12 mouse cellular contexts compared by ENCODE assay signal in the genomic region with DNA sequence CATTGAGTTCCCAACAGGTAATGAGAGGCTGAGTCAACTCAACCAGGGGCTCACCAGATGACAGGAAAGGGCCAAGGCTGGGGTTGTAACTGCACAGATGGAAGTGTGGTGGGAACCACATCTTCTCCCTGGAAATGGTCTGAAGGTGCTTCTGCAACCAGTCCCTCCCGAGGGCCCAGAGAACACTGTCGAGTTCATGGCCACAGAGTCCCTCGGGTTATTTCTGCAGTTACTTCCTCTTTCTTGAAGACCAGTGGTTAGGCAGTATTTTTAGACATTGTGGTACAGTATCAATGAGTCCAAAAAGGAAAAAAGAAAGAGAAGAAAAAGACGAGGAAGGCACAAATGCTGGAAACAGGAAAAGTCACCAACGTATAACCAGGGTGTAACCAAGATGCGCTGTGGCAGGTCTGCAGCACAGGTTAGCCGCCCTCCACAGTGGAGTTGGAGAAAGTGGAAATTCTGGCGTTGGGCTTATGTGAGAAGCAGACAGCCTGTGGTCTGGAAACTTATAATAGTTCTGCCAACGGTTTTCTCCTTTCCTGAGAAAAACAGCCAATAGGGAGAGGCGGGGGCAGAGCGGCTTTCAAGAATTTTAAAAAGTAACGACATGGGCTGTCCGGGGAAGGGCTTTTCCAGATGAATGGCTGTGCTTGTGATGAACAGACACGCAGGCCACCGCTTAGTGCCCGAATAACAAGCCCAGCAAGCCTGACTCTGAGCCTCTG.
DNase-seq lines count a peak whose midpoint lies in the region; ATAC-seq lines count a peak whose summit lies in the region.
"Had no signal": no experiment of that assay in that cellular context is flagged by ENCODE, and none has a peak within 500 bp of the region (broad histone marks: within the 10 kb centered on the region; RNA-seq: fewer than 3 reads in every experiment).

No protein-coding gene starts in this region.

- peaks cover 14% of the 10 kb centered on the region for H3K4me1 ChIP-seq in liver, embryonic 12.5 days

- peak overlapping the region; percentile 48; the same call in 1 of the 2 replicates for H3K27ac ChIP-seq in liver, embryonic 12.5 days

- ATAC-seq in liver, embryonic 12.5 days = no peak
- ATAC-seq: CD4-positive, CD25-positive, alpha-beta regulatory T cell, adult 4 months; forebrain, embryonic 14.5 days had no signal

- no peaks in the 10 kb centered on the region for H3K36me3 ChIP-seq in liver, embryonic 12.5 days

- H3K4me2 ChIP-seq in liver, embryonic 12.5 days = peak overlapping the region; percentile 16; the same call in 1 of the 2 replicates
- H3K4me2 ChIP-seq: lung, embryonic 14.5 days had no signal

- H3K27me3 ChIP-seq in liver, embryonic 12.5 days (replicated peaks) = no peaks in the 10 kb centered on the region

- peak; percentile 96 for DNase-seq in heart, adult 11 months
- DNase-seq in heart, postnatal 36 days = no peak
- peak; percentile 19 to 45 for DNase-seq in spleen, adult 18-20 months
- DNase-seq in spleen, adult 12 weeks (ENCODE audit: low spot score) = no peak
- DNase-seq in testis, postnatal 14 days (ENCODE audit: low spot score) = no peak
- no peak for DNase-seq in adrenal gland, postnatal 36 days
- no peak for DNase-seq in adrenal gland, postnatal 25 days
- DNase-seq: kidney, adult 11 months; lung, embryonic 14.5 days had no signal

- 24% methylated on average over 16 of the region's 16 CpGs for WGBS in liver, embryonic 12.5 days (ENCODE audit: insufficient replicate concordance)

- H3K9me3 ChIP-seq in liver, embryonic 12.5 days (replicated peaks) = no peaks in the 10 kb centered on the region

- intact Hi-C loops in heart, postnatal 36 days (cut with DNase I) = no loop called here

- no peak overlapping the region for H3K4me3 ChIP-seq in liver, embryonic 12.5 days

- no peak overlapping the region for H3K9ac ChIP-seq in liver, embryonic 12.5 days
- H3K9ac ChIP-seq: lung, embryonic 14.5 days had no signal

Comparison
In these comparisons a context has a peak if more than half of its experiments do, and no peak if none do; other contexts are left out.
1. DNase-seq: peak in heart, adult 11 months (single experiment) and spleen, adult 18-20 months (2 of 2); none in heart, postnatal 36 days (0 of 2), spleen, adult 12 weeks (single experiment), testis, postnatal 14 days (single experiment), adrenal gland, postnatal 36 days (0 of 2) and adrenal gland, postnatal 25 days (single experiment).